Mouse (Mus musculus) embryo, embryonic 11 days (tissue): ENCODE measurements around the gene Ank2.

Experiments
- DNase-seq: peaks from one replicate; pipeline ENCODE4 v3.0.0-alpha.2; 2015

Ank2 gene

GRCm38 (mm10) chr3:127161998-127162712 lies 337.0 kb downstream of the Ank2 start:
- peak; percentile 77 for DNase-seq

- DNase-seq: peak; percentile 38
Measured at GRCm38 (mm10) chr3:127161085-127161837, 337.9 kb downstream of the Ank2 start.

GRCm38 (mm10) chr3:127157706-127158105 lies 341.4 kb downstream of the Ank2 start:
- DNase-seq: no peak

- no peak for DNase-seq
Measured at GRCm38 (mm10) chr3:127156080-127156479, 343.1 kb downstream of the Ank2 start.

- DNase-seq: no peak
Measured at GRCm38 (mm10) chr3:127153861-127154260, 345.3 kb downstream of the Ank2 start.

GRCm38 (mm10) chr3:127153443-127153842 lies 345.7 kb downstream of the Ank2 start:
- DNase-seq: no peak

- DNase-seq: no peak
Measured at GRCm38 (mm10) chr3:127148648-127149047, 350.5 kb downstream of the Ank2 start.

GRCm38 (mm10) chr3:127140590-127140989 lies 358.6 kb downstream of the Ank2 start:
- DNase-seq: no peak

- DNase-seq: peak; percentile 31
Measured at GRCm38 (mm10) chr3:127139638-127140037, 359.5 kb downstream of the Ank2 start.

- no peak for DNase-seq
Measured at GRCm38 (mm10) chr3:127137508-127137907, 361.6 kb downstream of the Ank2 start.

GRCm38 (mm10) chr3:127134062-127134461 lies 365.1 kb downstream of the Ank2 start:
- DNase-seq: no peak

GRCm38 (mm10) chr3:127131048-127131447 lies 368.1 kb downstream of the Ank2 start:
- DNase-seq: no peak

GRCm38 (mm10) chr3:127130167-127130770 lies 368.9 kb downstream of the Ank2 start:
- no peak for DNase-seq

GRCm38 (mm10) chr3:127129750-127130149 lies 369.4 kb downstream of the Ank2 start:
- DNase-seq: no peak

- DNase-seq: no peak
Measured at GRCm38 (mm10) chr3:127127611-127128010, 371.5 kb downstream of the Ank2 start.

- no peak for DNase-seq
Measured at GRCm38 (mm10) chr3:127126220-127126619, 372.9 kb downstream of the Ank2 start.

- DNase-seq: no peak
Measured at GRCm38 (mm10) chr3:127124375-127124993, 374.7 kb downstream of the Ank2 start.

- DNase-seq: peak; percentile 54
Measured at GRCm38 (mm10) chr3:127123376-127123775, 375.8 kb downstream of the Ank2 start.

- no peak for DNase-seq
Measured at GRCm38 (mm10) chr3:127118777-127119176, 380.4 kb downstream of the Ank2 start.

- DNase-seq: no peak
Measured at GRCm38 (mm10) chr3:127116226-127116625, 382.9 kb downstream of the Ank2 start.

- no peak for DNase-seq
Measured at GRCm38 (mm10) chr3:127113238-127113637, 385.9 kb downstream of the Ank2 start.

- DNase-seq: no peak
Measured at GRCm38 (mm10) chr3:127109413-127109812, 389.7 kb downstream of the Ank2 start.

GRCm38 (mm10) chr3:127108481-127108880 lies 390.7 kb downstream of the Ank2 start:
- no peak for DNase-seq
